Mouse (Mus musculus): ENCODE data around the gene Prrx2. TPM values are rescaled to one million over a fixed set of nuclear protein-coding genes. Genes with fewer than 3 reads are reported as not detected.

Prrx2 gene
- polyA plus RNA-seq, 1 experiment from 2014 or later, result 1.9 TPM

DNA sequence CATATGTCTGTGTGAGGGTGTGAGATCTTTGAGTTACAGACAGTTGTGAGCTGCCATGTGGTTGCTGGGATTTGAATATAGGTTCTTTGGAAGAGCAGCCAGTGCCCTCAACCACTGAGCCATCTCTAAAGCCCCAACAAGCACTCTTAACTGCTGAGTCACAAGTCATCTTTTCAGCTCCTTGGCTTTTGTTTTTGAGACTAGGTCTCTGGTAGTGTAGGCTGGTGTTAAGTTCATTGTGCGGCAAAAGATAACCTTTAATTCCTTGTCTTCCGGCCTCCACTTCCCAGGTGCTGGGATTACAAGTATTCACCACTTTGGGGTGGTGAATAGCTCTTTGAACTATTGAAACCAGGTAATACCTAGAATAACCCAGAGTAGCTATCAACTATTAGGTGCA, 28.8 kb upstream of the Prrx2 start:
- no peak for ATAC-seq (ENCODE audit: low FRiP score, low read depth)
- Histone ChIP-seq H3K4me1 (replicated peaks) (peaks cover 39% of the 10 kb centered on the region), H3K9ac (no peak overlapping the region), H3K4me2 (no peak overlapping the region), H3K4me3 (no peak overlapping the region), H3K27ac (replicated peaks) (no peak overlapping the region), H3K27me3 (0 out of 2 replicates have a peak, but pooled peaks cover 2% of the 10 kb centered on the region), H3K9me3 (no peaks in the 10 kb centered on the region), H3K36me3 (no peaks in the 10 kb centered on the region)
- WGBS, result 91% methylated on average over 2 of the region's 2 CpGs

DNA sequence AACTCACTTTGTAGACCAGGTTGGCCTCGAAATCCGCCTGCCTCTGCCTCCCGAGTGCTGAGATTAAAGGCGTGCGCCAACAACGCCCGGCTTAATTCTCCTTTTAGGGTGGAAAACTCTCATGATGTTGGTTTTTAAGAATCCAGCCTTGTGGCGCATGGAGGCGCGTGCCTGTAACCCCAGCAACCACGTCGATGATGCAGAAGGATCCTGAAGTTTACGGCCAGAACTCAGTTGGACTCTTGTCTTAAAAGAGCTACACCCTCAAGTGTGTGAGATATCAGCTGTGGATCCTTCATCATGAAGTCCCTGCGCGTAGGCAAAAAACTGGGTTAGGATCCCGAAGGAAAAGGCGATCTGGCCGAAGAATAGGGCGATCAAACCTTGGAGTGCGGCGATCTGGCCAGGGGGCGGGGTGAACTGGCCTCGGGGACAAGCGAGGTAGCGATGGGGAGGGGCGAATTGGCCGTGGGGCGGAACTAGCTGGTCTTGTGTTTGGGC, 27.6 kb upstream of the Prrx2 start:
- Histone ChIP-seq H3K4me2 (peak overlapping the region; percentile 82), H3K27me3 (0 out of 2 replicates have a peak, but pooled peaks cover 2% of the 10 kb centered on the region), H3K36me3 (peaks cover 2% of the 10 kb centered on the region; the same call in 1 of the 2 replicates), H3K4me3 (peak overlapping the region; percentile 63), H3K9me3 (no peaks in the 10 kb centered on the region), H3K27ac (replicated peaks) (peak overlapping the region; percentile 75), H3K4me1 (replicated peaks) (peaks cover 29% of the 10 kb centered on the region), H3K9ac (peak overlapping the region; percentile 70)
- whole genome bisulfite sequencing, result 6% methylated on average over 28 of the region's 28 CpGs
- ATAC-seq (ENCODE audit: low FRiP score, low read depth), result no peak

DNA sequence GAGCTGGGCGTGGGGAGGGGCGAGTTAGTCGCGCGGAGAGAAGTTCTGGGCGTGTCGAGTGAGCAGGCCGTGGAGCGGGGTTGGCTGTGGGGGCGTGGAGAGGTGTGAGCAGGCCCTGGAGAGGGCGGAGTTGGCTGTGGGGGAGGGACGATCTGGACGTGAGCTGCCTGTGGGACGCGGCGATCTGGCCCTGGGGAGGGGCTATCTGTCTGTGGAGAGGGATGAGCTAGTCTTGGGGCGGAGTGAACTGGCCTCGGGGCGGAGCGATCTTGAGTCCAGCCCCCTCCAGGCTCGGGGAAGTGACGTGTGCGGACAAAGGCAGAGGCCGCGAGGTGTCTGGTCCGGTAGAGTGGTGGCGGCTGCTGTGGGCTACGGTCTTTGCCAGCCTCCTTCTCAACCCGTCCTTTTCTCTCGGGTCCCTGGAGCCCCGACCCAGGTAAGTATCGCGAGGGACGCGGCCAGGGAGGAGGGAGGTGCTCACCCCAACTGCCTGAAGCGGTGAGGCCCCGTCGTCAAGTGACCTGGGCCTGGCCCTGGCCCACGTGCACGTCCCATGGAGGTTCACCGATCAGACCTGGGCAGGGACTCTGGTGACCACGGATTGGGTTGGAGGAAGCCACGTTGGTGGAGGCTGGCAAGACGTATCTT, 27.0 kb upstream of the Prrx2 start, which contains the start of gene Ntmt1:
TSS of gene Ntmt1 (plus strand) at position 179 of the 648 bp plus-strand sequence.
- WGBS, result under 1% methylated on average over 42 of the region's 44 CpGs
- peak within 1 kb of the TSS; percentile 63 for H3K4me3 ChIP-seq
- peaks cover 29% of the 10 kb centered on the region for H3K4me1 ChIP-seq (replicated peaks)
- peak within 1 kb of the TSS; percentile 70 for H3K9ac ChIP-seq
- peak within 1 kb of the TSS; percentile 75 for H3K27ac ChIP-seq (replicated peaks)
- peak; percentile 98 for ATAC-seq (ENCODE audit: low FRiP score, low read depth)
- 0 out of 2 replicates have a peak, but pooled peaks cover under 1% of the 10 kb centered on the region for H3K27me3 ChIP-seq
- H3K9me3 ChIP-seq, result no peaks in the 10 kb centered on the region
- peaks cover 5% of the 10 kb centered on the region; the same call in 1 of the 2 replicates for H3K36me3 ChIP-seq
- H3K4me2 ChIP-seq, result peak within 1 kb of the TSS; percentile 82

DNA sequence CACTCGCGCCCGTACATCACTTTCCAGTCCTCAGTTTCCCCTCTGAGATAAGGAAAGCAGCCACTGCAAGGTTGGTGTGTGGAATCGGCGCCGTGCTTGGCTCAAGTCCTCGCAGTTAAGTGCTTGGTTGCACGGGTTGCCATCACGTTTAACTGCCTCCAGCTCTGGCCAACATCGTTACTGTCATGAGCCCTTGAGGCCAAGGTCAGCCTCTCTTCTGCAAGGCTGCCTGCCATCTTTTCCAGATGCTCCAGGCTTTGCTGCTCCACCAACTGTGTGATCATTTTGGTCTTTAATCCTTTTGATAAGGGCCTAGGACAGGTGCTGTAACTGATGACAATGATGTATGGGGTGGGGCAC, 26.5 kb upstream of the Prrx2 start:
- H3K27me3 ChIP-seq, result no peaks in the 10 kb centered on the region
- H3K4me3 ChIP-seq, result peak overlapping the region; percentile 63
- H3K4me1 ChIP-seq (replicated peaks), result peaks cover 29% of the 10 kb centered on the region
- no peak for ATAC-seq (ENCODE audit: low FRiP score, low read depth)
- no peaks in the 10 kb centered on the region for H3K9me3 ChIP-seq
- peak overlapping the region; percentile 75 for H3K27ac ChIP-seq (replicated peaks)
- WGBS, result 5% methylated on average over 10 of the region's 10 CpGs
- peak overlapping the region; percentile 82 for H3K4me2 ChIP-seq
- peaks cover 7% of the 10 kb centered on the region; the same call in 1 of the 2 replicates for H3K36me3 ChIP-seq
- H3K9ac ChIP-seq, result peak overlapping the region; percentile 70

DNA sequence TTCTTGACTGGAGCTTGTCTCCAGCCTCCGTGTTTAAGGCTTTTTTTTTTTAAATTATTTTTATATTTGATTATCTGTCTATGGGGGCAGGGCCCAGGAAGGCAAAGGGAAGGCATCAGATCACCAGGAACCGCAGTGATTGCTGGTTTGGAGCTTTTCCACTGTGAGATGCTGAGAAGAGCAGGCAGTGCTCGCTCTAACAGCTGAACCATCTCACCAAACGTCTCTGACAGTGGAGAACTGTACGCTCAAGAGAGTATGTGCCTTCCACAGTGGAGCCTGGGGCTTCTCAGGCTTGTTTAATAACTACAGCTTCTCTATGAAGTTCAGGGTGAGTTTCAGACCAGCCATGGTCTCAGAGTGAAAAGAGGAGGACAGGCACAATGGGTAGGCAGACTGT, 25.3 kb upstream of the Prrx2 start:
- ATAC-seq (ENCODE audit: low FRiP score, low read depth), result no peak
- 83% methylated on average over 5 of the region's 5 CpGs for WGBS

DNA sequence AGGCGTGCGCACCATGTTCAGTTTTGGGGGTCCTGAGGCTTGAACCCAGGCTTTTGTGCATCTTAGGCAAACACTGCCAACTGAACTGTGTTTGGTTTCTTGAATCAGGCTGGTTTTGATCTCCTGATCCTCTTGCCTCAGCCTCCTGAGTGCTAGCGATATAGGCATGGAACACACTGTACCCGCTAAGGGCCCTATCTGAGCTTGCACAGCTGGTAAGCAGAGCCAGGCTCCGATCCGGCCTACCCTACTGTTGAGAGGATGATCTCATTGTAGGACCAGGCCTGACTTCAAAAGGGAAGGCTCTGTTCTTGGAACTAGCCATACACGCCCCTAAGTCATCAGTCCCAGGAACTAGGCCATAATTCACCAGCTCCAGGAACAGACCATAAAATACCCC, 24.2 kb upstream of the Prrx2 start:
- no peak for ATAC-seq (ENCODE audit: low FRiP score, low read depth)
- no peak overlapping the region for H3K4me2 ChIP-seq
- peaks cover 24% of the 10 kb centered on the region for H3K36me3 ChIP-seq
- peaks cover 29% of the 10 kb centered on the region for H3K4me1 ChIP-seq (replicated peaks)
- no peak overlapping the region for H3K4me3 ChIP-seq
- WGBS, result 97% methylated on average over 7 of the region's 7 CpGs
- no peaks in the 10 kb centered on the region for H3K27me3 ChIP-seq
- H3K9ac ChIP-seq, result no peak overlapping the region
- no peak overlapping the region for H3K27ac ChIP-seq (replicated peaks)
- H3K9me3 ChIP-seq, result no peaks in the 10 kb centered on the region

More for the DNA sequence above, 25.3 kb upstream of the Prrx2 start:
- H3K4me1 ChIP-seq (replicated peaks), result peaks cover 29% of the 10 kb centered on the region
- H3K9me3 ChIP-seq, result no peaks in the 10 kb centered on the region
- peaks cover 16% of the 10 kb centered on the region; the same call in 1 of the 2 replicates for H3K36me3 ChIP-seq
- H3K9ac ChIP-seq, result 0 out of 2 replicates have a peak overlapping the region, but pooled peaks have one; percentile 18
- peak overlapping the region; percentile 39 for H3K4me2 ChIP-seq
- H3K27me3 ChIP-seq, result no peaks in the 10 kb centered on the region
- H3K4me3 ChIP-seq, result 0 out of 2 replicates have a peak overlapping the region, but pooled peaks have one; percentile 1
- H3K27ac ChIP-seq (replicated peaks), result no peak overlapping the region

DNA sequence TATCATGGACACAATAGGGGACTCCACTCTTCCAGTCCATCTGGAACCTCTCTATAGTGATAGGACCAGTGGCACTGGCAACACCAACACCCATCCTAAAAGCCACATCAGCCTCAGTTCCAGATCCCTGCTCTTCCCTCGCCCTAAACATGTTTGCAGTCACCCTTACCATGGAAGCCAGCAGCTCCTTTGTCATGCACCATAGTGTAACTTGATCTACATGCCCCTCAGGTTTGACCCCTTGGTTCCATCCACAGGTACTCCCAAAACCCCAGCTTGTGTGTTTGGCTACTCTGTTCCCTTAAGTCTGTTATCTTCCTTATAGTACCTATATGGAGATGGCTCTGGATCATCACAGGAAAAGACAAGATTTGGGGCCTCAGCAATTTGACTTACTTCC, 18.4 kb upstream of the Prrx2 start:
- H3K27me3 ChIP-seq, result no peaks in the 10 kb centered on the region
- no peaks in the 10 kb centered on the region for H3K4me1 ChIP-seq (replicated peaks)
- H3K9me3 ChIP-seq, result no peaks in the 10 kb centered on the region
- H3K9ac ChIP-seq, result no peak overlapping the region
- peaks cover 48% of the 10 kb centered on the region for H3K36me3 ChIP-seq
- WGBS, result 91% methylated on average over 1 of the region's 1 CpGs
- no peak overlapping the region for H3K27ac ChIP-seq (replicated peaks)
- H3K4me2 ChIP-seq, result no peak overlapping the region
- ATAC-seq (ENCODE audit: low FRiP score, low read depth), result no peak
- no peak overlapping the region for H3K4me3 ChIP-seq

DNA sequence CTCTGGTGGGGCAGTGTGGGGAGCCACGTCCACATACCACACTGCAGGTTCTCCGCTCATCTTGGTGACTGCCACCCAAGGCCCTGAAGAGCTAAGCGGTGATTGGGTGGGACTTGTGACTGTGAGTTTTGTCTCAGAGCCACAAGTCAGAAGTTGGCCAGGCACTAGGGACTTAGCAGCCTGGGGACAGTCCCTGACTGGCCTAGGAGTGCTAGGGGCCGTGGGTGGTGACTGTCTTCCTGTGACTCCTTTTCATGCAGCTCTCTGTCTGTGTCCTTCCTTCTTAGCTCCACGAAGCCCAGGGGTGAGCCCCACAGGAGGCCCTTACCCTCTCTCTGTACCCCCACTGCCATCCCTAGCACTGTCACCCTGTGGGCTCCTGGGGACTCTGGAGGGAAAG, 14.9 kb upstream of the Prrx2 start:
- Histone ChIP-seq H3K4me2 (no peak overlapping the region), H3K27ac (replicated peaks) (no peak overlapping the region), H3K9ac (no peak overlapping the region), H3K9me3 (no peaks in the 10 kb centered on the region), H3K4me3 (no peak overlapping the region), H3K4me1 (replicated peaks) (peaks cover 3% of the 10 kb centered on the region; the same call in 1 of the 2 replicates), H3K36me3 (peaks cover 60% of the 10 kb centered on the region), H3K27me3 (no peaks in the 10 kb centered on the region)
- no peak for ATAC-seq (ENCODE audit: low FRiP score, low read depth)
- WGBS, result 97% methylated on average over 5 of the region's 5 CpGs

DNA sequence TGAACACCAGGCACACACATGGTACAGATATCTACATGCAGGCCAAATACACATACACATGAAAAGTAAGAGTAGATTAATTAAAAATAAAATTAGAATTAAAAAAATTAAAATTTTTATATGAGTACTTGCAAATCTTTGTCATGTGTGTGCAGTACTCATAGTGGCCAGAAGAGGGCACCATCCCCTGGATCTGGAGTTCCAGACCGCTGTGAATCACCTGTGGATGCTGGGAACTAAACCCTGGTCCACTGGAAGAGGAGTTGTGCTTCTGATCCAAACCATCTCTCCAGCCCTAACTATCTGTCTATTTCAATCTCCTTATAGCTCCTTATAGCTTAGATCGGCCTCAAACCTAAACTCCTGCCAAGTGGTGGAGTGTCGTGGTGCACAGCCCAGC, 13.7 kb upstream of the Prrx2 start:
- 97% methylated on average over 3 of the region's 3 CpGs for WGBS
- no peaks in the 10 kb centered on the region for H3K27me3 ChIP-seq
- H3K36me3 ChIP-seq, result peaks cover 66% of the 10 kb centered on the region
- H3K4me3 ChIP-seq, result no peak overlapping the region
- no peak overlapping the region for H3K27ac ChIP-seq (replicated peaks)
- H3K4me1 ChIP-seq (replicated peaks), result peaks cover 3% of the 10 kb centered on the region; the same call in 1 of the 2 replicates
- no peak overlapping the region for H3K9ac ChIP-seq
- H3K9me3 ChIP-seq, result no peaks in the 10 kb centered on the region
- H3K4me2 ChIP-seq, result no peak overlapping the region
- no peak for ATAC-seq (ENCODE audit: low FRiP score, low read depth)

DNA sequence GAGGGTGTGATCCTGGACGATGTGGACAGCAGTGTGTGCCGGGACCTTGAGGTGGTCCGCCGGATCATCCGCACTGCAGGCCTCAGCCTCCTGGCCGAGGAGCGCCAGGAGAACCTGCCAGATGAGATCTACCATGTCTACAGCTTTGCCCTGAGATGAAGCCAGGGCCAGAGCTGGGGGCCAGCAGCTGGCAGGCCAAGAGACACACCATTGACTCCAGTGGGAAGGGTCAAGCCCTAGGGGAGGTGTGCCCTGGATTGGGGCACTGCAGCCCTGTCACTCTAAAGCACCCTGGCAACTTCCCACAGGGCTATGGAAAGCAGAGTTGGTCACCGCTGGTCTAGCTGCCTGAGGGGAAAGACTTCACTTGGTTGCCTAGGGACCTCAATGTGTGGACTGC, 12.3 kb upstream of the Prrx2 start:
- peaks cover 62% of the 10 kb centered on the region for H3K36me3 ChIP-seq

DNA sequence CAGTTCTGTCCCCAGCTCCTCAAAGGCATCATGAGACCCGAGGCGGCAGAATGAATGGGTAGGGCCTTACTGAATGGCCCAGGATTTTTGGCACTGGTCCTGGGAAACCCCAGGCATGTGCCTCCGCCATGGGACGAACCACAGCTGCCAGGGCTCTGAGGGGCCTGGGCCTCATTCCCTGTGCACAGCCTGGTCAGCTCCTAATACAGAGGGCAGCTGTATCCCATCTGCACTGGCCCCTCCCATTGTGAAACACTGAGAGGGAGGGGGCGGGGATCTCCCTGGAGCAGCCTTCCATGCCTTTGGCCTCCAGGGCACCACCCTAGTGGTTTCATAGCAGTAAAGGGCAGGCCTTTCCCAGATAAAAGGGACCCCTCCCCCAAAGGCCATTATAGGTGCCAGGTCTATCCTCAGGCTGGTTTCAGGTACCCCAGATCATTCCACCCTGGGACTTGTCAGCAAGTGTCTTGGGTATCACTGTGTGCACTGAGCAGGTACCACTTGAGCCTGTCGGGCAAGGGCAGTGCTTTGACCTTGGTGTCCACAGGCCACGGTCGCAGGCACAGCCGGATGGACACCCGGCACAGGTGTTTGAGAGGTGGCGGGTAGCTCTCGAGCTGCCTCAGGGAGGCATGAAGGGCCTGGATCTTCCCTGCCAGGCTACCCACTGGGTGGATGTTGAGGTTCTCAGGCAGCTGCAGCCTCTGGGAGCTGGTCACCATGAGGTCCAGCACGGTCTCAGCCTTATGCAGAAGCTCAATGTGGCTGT, 11.2 kb upstream of the Prrx2 start:
- H3K27ac ChIP-seq (replicated peaks), result no peak overlapping the region
- H3K36me3 ChIP-seq, result peaks cover 62% of the 10 kb centered on the region
- peaks cover 21% of the 10 kb centered on the region for H3K4me1 ChIP-seq (replicated peaks)
- 69% methylated on average over 13 of the region's 13 CpGs for WGBS
- no peaks in the 10 kb centered on the region for H3K9me3 ChIP-seq
- no peaks in the 10 kb centered on the region for H3K27me3 ChIP-seq
- no peak overlapping the region for H3K4me2 ChIP-seq
- no peak overlapping the region for H3K4me3 ChIP-seq
- ATAC-seq (ENCODE audit: low FRiP score, low read depth), result no peak
- H3K9ac ChIP-seq, result no peak overlapping the region

More for the DNA sequence above, 12.3 kb upstream of the Prrx2 start:
- no peak overlapping the region for H3K9ac ChIP-seq
- no peaks in the 10 kb centered on the region for H3K9me3 ChIP-seq
- no peak overlapping the region for H3K27ac ChIP-seq (replicated peaks)
- no peak overlapping the region for H3K4me2 ChIP-seq
- H3K4me3 ChIP-seq, result no peak overlapping the region
- H3K27me3 ChIP-seq, result no peaks in the 10 kb centered on the region
- ATAC-seq (ENCODE audit: low FRiP score, low read depth), result no peak
- 87% methylated on average over 8 of the region's 8 CpGs for WGBS
- peaks cover 16% of the 10 kb centered on the region for H3K4me1 ChIP-seq (replicated peaks)

Data from hindbrain, embryonic 15.5 days (tissue).